Mouse (Mus musculus) layer of hippocampus, adult 8-10 months (tissue): Measurements from ENCODE around the gene Lamtor1. TPM values are rescaled to one million over a fixed set of nuclear protein-coding genes. Genes with fewer than 3 reads are reported as not detected.
A peak's percentile ranks its signal among the peaks of the same experiment; 100 is the strongest.

Experiments used
- DNase-seq, 2 experiments: peaks; one replicate each; pipeline ENCODE4 v3.0.0; 2022; ENCODE audit warnings: low spot score in 2 of 2
- total RNA-seq, 4 experiments: library from RNA; stranded (reverse); gene quantifications; 2 replicates each; pipeline ENCODE4 v1.2.4; 2022

Gene Lamtor1
- 10 to 100 TPM; 77.5 to 94.3 (median 89.8) TPM for total RNA-seq

DNA sequence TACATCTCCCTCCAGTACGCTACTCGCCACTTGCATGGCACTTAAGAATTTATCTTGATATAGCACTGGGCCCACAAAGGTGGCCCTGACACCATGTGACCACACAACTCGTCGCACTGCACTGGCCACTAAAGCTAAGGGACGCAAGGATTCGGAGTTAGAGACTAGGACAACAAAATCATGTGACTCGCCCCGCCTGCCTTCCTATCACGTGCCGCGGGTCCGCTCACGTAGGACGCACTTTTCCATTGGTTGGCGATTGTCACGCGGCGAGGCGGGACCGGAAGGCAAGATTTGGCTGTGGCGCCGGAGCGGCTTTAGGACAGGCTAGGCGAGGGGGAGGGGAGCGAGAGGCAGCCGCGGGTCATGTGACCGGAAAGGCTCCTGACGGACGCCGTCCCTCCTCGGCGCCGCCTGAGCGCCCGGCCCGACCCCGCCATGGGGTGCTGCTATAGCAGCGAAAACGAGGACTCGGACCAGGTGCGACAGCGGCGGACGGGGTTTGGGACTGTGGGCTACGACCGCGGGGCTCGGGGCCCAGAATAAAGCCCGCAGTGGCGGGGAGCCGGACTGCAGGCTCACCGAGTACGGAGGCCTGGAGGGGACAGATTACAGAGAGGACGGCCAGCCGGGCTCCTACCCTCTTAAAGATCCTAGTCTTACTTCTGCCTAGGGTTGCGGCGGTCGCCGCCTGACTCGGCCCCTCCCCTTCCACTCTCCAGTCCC lies at the start of gene Lamtor1:
TSS of gene Lamtor1 (plus strand) at position 344 of the 726 bp plus-strand sequence.
- DNase-seq, result peak; percentile 99 to 100

DNA sequence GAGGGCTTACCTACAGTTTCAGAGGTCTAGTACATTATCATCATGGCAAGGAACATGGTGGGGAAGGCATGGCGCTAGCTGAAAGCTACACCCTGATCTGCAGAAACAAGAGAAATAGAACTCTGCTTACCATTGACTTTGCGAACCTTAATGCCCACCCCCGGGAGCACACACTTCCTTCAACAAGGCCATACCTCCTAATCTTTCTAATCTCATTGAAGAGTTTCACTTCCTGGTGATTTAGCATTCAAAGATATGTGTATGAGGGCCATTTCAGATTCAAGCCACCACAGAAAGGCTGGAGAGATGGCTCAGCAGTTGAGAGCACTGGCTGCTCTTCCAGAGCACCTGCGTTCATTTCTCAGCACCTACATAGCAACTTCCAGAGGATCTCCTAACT lies 48.6 kb upstream of the Lamtor1 start, which contains the start of gene Folr2:
TSS of gene Folr2 (minus strand) at position 101 of the 400 bp plus-strand sequence.
- DNase-seq, result no peak

DNA sequence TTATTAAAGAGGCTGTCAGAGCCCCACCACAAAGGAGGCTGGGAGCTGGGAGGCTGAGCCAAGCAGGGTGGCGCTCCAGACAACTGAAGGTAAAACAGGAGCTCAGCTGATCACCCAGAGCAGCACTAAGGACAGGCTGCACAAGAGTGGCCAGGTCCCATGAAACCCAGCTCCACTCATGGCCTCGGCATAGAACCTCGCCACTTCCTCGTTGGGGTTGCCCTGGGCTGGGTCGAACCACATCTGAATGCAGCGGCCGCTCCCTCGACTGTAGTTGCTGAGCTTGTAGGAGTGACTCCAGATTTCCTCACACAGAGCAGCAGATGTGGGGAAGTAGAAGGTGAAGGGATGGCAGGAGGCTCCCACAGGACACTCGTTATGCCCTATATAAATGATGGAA lies 47.3 kb upstream of the Lamtor1 start:
- DNase-seq, result no peak

- DNase-seq, result no peak
Measured at GRCm38 (mm10) chr7:101860978-101861377, 44.7 kb upstream of the Lamtor1 start.

- DNase-seq, result no peak
Measured at GRCm38 (mm10) chr7:101862291-101862690, 43.4 kb upstream of the Lamtor1 start.

DNA sequence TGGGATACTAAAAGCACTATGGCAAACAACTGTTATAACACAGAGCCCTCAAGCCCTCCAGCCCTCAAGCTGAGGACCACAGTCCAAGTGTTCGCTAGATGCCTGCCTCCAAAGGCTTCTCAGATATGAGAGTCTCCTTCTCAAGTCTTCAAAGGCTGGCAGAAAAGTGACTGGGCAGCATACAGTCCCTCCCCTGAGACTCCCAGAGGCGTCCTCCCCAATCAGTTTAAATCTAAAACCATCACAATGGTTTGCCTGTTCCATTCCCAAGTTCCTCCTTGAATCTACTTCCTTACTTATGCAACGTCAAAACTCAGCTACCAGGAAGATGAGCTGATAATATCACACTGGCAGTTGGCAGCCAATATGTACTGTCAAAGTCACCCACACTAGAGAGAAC lies 42.3 kb upstream of the Lamtor1 start, which contains the start of gene Anapc15:
TSS of gene Anapc15 (plus strand) at position 301 of the 400 bp plus-strand sequence.
- no peak for DNase-seq

- no peak for DNase-seq
Measured at GRCm38 (mm10) chr7:101866491-101867265, 39.0 kb upstream of the Lamtor1 start.

DNA sequence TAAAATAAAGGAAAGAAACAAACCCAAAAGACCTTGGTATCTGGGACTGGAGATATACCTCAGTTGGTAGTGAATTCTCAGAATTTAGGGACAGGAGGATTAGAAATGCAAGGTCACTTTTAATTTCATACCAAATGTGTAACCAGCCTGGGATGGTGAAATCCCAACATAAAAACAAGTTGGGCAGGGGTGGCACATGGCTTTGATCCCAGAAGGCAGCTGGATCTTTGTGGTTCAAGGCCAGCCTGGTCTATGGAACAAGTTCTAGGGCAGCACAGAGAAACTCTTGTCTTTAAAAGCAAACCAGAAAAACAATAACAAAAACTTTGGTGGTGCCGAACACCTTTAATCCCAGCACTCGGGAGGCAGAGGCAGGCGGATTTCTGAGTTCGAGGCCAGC lies 38.2 kb upstream of the Lamtor1 start:
- DNase-seq, result no peak

DNA sequence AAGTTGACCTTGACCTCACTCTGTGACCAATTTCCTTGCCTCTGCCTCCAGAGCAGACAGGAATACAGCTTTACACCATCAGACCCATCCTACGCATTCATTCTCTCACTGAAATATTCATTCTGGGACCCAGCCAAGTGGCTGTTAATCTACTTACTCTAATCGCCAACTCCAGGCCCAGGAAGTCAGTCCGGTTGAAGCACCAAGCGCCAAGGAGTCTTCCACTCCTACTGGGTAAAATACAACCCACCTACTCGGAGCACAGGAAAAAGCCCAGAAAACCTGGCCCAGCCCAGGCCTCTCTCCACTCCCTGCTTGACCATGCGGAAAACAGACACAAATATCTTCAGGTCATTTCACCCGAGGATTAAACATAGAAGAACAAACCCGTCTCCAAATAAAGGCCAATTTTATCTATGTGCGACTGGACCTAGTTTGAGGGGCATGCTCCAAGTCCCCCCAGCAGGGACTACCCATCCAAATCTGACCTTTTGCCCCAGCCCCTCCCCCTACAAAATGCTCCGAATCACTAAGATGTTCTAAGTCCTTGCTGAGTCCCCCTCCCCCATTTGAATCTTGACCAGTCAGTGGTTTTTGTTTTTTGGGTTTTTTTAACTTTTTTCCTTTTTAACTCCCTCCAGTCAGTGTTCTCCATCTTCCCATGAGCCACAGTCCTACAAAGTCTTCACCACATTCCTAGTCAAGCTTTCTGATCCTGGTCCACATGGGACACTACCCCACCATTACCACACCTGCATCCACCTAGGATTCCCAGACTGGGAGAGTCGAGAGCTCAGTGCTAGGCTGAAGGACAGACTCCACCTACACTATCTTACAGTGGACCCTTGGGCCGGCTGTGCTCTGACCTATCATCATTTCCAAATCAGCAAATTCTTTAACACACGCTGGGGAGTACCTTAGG lies 37.2 kb upstream of the Lamtor1 start:
- DNase-seq, result no peak

DNA sequence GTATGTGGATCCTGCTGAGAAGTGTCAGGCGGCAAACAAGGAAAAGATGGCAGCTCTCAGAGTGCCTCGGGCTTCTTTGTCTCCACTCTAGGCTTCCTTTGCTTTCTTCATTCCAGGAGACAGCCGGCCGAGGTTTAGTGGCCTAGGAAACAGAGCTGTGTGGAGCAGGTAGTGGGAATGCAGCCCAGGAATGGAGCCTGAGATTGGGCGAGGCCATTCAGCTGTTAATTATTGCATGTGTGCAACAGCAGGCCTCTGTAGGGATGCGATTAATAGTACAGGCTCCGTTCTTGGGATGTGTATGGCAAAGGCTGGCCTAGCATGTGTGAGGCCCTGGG lies 36.6 kb upstream of the Lamtor1 start:
- DNase-seq, result no peak

- DNase-seq, result no peak
Measured at GRCm38 (mm10) chr7:101870629-101871028, 35.1 kb upstream of the Lamtor1 start, which contains the start of gene Folr1. Folr1 (minus strand) TSS chr7:101870788.

GRCm38 (mm10) chr7:101871296-101871695 lies 34.4 kb upstream of the Lamtor1 start:
- DNase-seq, result no peak

DNA sequence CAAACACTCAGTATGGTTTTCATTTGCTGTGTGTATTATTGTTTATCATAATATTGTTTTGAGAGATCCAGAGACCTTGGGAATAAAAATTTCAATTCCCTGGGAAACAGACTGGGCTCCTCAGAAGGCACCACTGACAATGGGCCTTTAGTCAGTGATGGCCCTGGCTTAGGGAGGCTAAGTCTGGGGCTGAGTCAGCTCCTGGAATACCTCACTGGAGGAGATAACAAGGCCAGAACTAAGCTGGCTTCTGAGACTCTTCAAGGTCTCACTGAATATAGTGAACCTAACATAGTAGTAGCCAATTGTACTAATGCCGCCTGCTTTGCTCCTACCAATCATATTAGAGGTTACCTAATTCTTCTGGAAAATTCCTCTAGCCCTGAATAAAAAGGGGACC lies 29.7 kb upstream of the Lamtor1 start:
- no peak for DNase-seq

- peak in 1 of 2 experiments; percentile 58 for DNase-seq
Measured at GRCm38 (mm10) chr7:101880855-101881254, 24.8 kb upstream of the Lamtor1 start.

DNA sequence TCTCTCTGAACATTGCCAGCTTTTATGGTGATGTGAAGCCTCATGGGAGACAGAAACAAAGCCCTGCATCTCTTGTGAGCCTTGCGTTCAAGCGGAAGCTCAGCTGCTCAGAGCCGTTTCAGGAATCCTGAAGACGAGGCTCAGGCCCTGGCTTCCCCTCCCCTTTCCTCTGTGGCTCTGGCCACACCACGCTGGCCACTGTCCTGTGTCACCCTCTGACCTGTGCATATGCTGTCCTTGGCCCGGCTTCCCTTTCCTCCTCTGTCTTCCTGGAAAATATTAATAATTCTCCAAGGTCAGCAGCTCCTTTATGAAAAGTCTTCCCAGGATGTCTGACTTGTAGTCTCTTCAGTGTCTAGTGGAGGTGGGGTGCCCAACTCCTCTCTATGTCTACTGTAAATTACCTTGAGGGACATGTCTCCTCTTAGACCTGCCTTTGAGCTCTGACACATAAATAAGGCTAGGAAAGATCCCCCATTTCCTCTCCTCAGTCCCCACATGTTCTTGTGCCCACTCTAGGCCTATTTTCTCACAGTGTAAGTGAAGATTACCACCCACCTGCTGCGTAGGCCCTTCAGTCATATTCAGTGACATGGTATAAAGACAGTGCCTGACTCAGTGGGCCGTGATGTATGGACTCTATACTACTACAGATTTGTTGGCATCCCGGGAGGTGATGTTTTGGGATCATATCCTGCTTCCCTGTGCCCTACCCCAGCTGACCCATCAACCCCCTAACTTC lies 23.1 kb upstream of the Lamtor1 start:
- DNase-seq, result no peak

DNA sequence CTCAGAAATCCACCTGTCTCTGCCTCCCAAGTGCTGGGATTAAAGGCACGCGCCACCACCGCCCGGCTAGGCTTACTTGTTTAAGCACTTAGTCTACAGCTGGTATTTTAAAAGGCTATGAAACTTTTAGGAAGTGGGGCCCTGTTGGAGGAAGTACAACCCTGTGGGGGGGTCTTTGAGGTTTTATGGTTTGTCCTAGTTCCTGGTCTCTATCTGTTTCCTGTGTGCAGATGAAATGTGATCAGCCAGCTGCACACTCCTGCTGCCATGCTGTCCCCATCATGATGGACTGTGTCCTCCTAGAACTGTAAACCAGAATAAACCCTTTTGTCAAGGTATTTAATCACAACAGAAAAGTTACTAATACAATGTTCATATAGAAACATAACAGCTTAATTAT lies 21.5 kb upstream of the Lamtor1 start:
- DNase-seq, result no peak

DNA sequence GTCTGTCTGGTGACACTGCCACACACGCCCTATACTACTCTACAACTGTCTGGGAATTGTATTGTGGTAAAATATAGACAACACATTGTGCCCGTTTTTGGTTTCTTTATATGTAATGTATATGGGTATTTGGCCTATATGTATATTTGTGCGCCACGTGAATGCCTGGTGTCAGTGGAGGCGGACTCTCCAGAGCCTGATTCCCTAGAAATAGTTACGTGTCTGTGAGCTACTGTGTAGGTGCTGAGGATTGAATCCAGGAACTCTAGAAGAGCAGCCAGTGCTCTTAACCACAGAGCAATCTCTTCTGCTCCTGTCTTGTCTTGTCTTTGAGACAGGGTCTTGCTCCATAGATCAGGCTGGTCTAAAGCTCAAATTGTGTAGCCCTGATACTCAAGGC lies 19.4 kb upstream of the Lamtor1 start:
- DNase-seq, result no peak

DNA sequence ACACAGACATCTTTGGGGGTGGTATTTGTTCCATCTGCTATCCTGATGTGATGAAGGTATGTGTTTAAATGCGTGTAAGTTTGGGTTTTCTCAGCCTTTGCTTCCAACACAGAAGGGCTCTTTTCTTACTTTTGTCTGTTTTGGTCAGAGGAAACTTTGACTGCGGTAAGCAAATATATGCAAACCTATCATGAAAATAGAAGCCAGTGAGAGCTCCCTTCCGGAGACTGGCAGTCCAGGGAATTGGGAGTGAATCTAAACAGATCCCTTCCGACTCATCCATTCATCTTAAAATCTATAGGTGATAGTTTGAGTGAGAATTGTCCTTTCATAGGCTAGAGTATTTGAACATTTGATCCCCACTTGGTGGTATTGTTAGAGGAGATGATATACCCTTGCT lies 17.2 kb upstream of the Lamtor1 start:
- no peak for DNase-seq

DNA sequence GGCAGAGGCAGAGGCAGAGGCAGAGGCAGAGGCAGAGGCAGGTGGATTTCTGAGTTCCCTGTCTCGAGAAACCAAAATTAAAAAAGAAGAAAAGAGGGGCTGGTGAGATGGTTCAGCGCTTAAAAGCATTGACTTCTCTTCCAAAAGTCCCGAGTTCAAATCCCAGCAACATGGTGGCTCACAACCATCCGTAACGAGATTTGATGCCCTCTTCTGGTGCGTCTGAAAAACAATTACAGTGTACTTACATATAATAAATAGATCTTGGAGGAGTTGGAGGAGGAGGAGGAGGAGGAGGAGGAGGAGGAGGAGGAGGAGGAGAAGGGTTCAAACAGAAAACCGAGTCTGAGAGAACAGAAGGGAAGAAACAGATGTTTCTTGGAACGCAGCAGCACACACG lies 10.0 kb upstream of the Lamtor1 start:
- DNase-seq, result no peak

DNA sequence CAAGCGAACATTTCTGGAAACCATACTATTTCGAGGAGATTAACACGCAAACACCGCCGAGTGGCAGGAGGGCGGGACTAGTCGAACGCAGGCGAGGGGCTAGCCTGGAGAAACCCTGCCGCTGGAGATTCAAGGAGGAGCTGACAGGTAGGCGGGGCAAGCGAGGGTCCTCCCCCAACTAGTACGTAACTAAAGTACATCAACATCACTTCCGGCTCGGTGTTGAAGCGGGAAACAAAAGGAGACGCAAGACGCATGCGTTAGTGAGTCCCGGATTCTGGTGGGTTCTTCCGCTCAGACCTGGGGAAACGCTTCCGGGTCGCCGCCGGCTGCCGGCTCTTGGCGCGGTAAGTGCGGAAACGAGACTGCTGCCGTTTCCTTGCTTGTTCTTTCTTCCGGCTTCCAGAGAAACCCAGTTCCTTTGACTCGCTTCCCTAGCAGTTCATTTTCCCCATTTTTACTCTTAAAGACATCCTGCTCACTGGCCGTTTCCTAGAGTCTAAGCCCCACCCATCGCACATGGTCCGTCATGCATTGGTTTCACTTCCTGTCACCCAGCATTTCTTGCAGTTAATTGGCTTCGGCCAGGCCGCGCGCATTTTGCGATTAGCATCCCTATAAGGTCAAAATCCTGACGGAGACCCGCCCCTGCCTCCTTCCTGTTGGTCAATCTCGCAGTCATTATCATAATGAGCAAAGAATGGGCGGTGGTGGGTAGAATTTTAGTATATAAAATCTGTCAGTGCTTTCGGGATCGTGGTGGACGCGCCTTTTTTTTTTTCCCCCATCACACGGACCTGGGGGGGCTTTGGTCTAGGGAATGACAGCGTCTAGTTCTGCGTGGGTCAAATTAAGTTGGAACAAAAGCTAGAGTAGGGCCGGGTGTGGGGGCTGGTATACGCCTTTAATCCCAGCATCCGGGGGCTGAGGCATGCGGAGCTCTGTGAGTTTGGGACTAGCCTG lies 9.3 kb upstream of the Lamtor1 start:
- DNase-seq, result peak; percentile 98 to 99
